Mouse (Mus musculus): ENCODE results near the gene Armh4.

Armh4 gene

DNA sequence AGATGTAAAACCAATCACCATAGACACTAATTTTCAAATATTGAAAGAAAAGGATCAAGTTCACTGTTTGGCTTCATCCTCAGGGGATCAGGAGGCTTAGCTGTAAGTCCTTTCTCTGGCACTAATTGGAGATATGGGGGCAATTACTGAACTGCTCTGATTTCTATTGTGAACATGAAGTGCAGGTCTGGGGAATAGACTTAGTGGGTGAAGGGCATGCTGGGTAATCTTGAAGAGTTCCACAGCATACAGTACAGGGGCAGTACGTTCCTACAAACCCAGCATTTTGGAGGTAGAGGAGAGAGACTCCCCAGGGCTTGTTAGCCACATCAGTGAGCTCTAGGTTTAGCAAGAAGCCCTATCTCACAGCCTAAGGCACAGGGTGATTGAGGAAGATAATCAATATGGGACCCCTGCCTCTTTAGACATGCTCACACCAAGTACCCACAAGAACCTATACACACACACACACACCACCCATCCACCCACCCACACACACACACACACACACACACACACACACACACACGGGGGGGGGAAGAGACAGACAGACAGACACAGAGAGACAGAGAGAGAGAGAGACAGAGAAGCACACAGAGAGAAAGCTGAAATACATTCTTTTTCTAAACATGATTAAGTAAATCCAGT lies 44.6 kb downstream of the Armh4 start:
- DNase-seq (ENCODE audit: low spot score in 2 of 2): no peak

DNA sequence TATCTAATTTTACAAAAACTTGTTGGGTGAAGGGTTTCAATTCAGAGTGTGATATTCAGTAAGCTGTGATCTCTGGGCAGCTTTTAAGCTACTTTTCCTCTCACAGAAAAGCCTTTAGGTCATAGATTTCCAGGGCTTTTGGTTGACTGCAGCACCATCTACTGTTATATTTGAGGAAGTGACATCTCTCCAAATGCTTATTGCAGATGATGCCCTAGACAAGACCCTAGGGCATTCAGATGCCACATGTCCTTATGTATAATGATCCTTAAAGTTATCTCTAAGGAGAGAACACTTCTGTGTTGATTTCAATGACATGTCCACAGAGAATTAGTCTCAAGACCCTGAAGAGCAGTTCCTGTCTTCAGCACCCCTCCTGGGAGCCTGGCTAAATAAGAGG lies 49.2 kb downstream of the Armh4 start:
- no peak for DNase-seq (ENCODE audit: low spot score in 2 of 2)

DNA sequence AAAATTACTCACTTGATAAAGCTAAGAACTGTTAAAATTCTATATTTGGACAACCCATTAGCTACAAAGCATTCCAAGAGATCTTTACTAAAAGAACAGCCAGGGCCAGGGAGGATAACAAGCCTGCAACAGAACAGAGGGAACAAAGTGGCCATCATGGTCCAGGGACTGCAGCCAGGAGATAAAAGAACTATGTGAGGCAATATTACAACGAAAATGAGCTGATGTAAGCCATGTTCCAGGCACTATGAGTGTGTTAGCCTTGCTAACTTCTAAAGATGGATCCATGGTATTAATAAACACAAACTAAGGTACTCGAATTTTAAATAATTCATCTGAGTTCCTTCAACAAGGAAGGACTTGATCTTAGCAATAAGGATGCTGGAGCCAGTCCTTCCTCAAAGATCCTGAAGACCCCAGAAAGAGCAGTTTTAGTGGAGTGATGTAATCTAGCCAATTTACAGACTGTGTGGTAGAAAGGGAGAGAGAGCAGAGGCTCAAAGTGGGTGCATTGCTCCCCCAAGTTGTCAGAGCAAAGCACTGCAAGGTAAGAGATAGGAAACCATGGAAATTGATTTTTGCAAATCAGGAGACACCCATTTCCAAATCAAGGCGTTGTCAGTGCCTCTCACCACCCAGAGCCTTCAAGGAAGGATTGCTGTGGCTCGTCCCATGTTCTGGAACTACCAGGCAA lies 59.7 kb downstream of the Armh4 start:
- DNase-seq (ENCODE audit: low spot score in 2 of 2): peak in 1 of 2 experiments; percentile 9

DNA sequence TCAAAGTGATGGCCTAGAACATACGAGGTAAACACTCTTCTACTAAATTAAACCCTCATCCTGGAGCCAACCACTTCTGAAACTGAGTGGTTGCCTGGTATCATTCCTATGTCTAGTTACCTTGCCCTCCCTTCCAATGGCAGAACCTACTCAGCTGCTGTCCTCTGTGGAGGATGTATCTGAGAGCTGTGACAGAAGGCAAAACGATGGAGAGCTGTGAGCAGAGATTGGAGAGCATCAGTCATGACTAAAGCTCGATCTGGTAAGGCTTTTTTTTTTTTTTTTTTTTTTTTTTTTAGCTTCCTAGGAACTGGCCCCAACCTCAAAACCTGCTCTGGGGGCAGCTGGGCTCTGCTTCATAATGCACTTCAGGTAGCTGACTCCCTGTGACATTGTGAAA lies 60.4 kb downstream of the Armh4 start:
- DNase-seq (ENCODE audit: low spot score in 2 of 2): no peak

DNA sequence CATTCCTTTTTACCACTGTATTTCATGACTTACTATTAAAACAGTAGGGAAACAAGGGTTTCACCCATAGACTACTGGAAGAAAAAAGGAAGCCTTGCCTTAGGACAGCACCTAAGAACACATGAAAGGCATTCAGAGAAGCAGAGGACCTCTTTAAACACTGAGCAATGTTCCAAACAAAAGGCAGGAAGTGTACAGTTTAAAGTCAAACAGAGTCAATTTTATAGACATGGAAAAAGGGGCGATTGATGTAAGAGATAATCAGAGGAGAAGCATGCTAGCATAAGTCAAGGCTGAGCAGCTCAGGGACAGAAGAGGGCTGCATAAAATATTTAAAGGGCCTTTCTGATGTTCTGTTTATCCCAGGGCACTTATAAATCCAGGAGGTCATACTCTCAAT lies 61.9 kb downstream of the Armh4 start:
- no peak for DNase-seq (ENCODE audit: low spot score in 2 of 2)

DNA sequence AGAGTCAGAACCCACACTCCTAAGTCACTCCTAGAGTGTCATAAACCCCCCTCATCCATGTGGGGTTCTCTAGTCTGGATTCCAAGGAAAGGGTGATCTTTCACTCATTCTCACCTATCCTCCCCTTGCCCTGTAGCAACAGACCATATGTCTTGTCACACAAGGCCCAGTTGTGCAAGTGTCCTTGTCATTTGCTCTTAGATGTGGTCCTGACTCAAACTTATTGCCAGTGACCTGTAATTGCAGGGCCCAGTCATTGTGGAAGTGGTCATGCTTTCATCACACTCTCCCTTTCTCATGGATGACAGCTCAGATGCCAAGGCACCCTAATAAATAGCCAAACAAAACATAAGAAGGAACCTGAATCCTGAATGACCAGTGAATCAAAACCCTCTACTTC lies 63.5 kb downstream of the Armh4 start:
- DNase-seq (ENCODE audit: low spot score in 2 of 2): no peak

DNA sequence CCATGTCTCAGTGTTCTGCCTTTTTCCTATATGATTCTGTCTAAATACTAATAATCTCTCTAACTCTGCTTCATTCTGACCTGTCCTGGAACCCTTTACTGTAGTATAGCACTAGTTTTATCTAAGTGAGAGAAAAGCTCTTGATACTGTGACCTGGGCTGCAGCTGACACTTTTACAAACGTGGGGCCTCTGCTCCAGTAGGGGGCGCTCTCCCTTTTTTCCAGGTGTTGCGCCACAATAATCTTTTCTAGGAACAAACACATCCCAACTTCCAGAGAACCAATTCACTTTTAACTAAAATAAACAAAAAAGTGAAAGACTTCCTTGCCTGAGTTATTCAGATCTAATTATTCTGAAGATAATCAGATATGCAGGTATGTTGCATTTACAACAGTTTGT lies 72.2 kb downstream of the Armh4 start:
- no peak for DNase-seq (ENCODE audit: low spot score in 2 of 2)

DNA sequence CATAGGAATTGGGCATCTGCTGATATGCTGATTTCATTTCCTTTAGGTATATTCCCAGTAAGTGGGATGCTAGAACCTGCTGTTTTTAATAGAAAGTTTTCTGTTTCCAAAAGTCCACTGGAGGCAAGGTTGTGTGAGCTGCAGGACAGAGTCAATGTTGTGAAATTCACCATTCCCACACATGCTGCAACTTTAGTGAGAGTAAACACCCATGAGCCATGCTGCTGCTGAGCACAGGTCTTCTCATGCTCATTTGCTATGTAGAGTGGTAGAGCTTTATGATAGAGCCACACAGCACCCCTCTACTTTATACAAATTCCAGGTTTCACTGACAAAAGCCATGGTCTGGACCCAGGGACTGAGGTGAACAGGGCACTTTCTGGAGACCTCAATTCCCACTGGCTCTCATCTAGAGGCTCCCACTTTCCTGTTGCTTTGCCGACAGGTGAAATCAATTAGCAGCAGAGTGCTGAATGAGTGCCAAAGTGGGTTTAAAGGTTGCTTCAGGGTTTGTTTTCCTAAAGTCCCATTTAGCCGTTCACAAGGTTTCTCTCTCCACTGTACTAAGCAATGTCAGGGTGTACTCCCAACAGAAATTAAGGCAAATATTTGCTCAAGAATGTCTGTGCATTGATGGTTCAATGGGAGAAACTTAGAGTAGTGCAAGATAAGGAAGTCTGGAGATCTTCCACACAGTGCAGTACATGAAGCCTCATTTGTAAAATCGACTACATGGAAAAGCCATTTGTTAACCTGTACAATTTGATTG lies 79.6 kb downstream of the Armh4 start:
- no peak for DNase-seq (ENCODE audit: low spot score in 2 of 2)

DNA sequence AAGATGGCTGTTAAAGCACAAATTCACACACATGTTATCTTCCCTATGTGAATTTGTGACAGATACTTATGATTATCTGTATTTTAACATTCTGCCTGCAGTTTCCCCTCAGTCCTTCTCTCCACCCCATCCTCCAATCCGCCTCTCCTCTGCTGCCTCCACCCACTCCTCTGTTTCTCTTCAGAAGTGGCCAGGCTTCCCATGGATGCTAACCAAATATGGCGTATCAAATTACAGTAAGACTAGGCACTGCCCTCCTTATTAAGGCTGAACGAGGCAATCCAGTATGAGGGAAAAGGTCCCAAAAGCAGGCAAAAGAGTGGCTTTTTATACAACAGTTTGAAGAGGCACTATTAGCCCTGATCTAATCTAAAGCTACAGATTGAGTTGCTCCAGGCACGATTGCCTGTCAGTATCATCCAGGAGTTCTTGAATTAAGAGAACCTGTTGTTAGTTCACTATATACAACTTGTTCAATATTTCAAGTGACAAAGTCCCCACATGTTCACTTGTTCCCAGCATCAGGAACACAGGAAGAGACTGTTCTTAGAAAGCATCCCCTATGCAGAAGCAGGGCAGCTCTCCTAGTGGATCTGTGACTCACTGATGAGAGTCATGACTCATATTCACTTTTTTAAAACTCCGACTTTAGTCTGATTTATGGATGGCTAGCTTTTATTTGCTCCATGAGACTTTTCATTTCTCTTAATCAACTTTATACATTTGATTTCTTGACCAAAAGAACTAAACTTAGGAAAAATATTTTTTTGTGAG lies 103.5 kb downstream of the Armh4 start:
- DNase-seq (ENCODE audit: low spot score in 2 of 2): no peak

DNA sequence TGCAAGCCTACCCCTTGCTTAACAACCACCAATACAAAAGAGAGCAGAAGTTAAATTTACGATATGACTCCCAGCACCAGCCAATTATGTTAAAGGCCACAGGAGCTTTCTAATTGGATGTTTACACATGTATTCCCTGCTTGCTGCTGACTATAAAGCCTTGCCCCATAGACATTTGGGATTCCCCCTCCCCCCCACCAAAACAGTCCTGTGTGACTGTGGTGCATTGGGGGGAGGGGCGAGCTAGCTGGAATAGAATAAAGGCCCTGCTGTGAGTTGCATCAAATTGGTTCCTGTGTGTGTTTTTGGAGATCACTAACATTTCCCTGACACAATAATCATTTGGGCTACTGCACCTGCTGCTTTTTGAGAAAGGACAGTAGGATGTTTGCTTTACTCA lies 106.6 kb downstream of the Armh4 start:
- no peak for DNase-seq (ENCODE audit: low spot score in 2 of 2)

DNA sequence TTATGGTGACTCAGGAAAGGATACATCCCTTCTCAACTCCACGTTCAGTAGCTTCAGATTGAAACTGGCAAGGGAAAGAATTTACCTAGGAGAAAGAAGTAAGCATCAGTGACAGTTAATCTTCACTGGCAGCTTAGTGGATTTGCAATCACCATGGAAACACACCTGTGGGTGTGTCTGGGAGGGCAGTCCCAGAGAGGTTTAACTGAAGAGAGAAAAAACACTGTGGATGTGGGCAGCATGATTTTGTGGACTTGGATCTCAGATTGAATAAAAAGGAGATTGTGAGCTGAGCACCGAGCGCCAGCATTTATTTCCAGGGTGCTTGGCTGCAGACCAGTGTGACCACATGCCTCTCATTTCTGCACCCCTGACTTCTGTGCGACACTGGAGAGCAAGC lies 122.7 kb downstream of the Armh4 start:
- DNase-seq (ENCODE audit: low spot score in 2 of 2): no peak

DNA sequence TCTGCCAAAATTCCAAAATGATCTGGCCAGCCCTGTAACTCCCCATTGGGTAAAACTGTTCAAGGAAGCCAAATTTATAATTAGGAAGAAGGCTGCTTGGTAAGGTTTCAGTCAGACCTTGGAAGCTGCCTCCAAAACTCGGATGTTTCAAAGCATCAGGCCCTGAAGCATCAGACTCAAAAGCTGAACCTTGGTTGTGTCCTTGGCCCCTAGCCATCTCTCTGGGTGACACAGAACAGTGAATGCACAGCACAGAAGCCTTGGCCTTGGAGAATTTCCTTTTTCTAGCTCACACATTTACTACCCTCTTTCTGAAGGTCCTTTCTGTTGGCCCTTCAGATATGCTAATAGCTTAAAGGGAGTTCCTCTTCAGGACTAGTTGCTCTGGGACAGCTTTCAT lies 134.0 kb downstream of the Armh4 start:
- DNase-seq (ENCODE audit: low spot score in 2 of 2): no peak

DNA sequence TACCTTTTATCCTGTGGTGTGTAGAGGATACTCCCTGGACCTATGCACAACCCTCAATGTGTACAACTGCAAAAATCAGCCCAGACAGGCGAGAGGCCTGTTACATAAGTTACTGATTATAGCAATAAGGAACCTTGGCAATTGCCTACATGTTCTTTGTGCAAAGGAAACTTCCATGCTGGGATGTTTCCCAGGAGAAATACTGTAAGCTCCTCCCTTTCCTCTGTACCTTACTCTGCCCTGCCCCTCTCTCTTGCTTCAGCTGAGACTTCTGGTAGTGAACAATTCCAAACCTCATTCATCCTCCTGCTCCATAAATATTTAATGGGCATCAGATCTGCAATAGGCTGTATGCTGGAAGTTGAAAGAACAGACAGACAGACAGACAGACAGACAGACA lies 145.8 kb downstream of the Armh4 start:
- no peak for DNase-seq (ENCODE audit: low spot score in 2 of 2)

DNA sequence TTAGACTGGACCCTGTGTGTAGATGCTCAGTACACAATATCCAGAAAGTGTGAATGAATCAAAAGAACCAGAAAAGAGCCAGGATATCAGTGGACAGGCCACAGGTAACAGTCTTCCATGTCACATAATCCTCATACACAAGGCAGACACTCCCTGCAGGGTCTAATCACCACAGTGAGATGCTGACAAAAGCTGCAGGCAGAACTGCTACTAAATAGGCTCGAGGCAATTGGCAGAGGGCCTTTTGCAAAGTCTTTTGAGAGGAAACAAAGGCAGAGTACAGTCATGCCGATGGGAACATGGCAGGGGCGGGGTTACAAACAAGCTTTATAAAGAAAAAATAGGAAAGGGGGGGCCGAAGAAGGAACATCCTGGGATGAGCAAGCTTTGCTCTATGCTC lies 157.1 kb downstream of the Armh4 start:
- DNase-seq (ENCODE audit: low spot score in 2 of 2): no peak

Data from urinary bladder, adult 18-20 months (tissue).